Mouse (Mus musculus) retina, postnatal 7 days (tissue): ENCODE results near the gene Ppp5c.

Source experiments
- DNase-seq: peaks from one replicate; pipeline ENCODE4 v3.0.0-alpha.2; 2012; ENCODE audit warnings: low read depth, low spot score

The Ppp5c gene

DNA sequence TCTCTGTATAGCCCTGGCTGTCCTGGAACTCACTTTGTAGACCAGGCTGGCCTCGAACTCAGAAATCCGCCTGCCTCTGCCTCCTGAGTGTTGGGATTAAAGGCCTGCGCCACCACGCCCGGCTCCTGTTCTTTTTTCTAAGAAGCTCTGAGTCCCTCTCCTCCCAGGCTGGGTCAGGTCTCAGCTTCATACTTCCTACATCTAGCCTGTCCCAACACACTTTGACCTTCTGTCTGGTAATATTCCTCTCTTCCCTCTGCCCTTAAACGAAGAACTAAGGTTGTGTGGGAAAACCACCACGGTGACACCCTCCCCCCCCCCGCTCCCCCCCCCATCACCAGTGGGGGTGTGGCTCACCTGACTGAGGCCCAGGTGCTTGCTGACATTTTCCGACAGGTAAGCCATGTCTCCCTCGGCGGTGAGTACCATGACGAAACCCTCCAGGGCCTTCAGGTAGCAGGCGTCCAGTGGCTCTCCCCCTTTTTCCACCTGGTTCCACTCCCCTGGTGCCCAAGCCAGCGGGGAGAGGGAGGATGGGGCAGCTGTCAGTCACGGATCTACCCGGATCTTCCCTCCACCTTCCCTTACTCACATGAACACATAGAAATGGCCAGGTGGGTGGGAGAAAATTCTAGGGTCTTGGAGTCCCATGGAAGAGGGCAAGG lies 26.7 kb upstream of the Ppp5c start:
- DNase-seq: no peak

GRCm38 (mm10) chr7:17050933-17051594 lies 23.3 kb upstream of the Ppp5c start:
- DNase-seq: peak; percentile 67

- no peak for DNase-seq
Observed at GRCm38 (mm10) chr7:17050491-17050890, 22.8 kb upstream of the Ppp5c start.

- no peak for DNase-seq
Observed at GRCm38 (mm10) chr7:17048431-17049190, 20.9 kb upstream of the Ppp5c start.

GRCm38 (mm10) chr7:17047041-17047682 lies 19.4 kb upstream of the Ppp5c start:
- no peak for DNase-seq

- no peak for DNase-seq
Observed at GRCm38 (mm10) chr7:17045743-17046142, 18.0 kb upstream of the Ppp5c start.

DNA sequence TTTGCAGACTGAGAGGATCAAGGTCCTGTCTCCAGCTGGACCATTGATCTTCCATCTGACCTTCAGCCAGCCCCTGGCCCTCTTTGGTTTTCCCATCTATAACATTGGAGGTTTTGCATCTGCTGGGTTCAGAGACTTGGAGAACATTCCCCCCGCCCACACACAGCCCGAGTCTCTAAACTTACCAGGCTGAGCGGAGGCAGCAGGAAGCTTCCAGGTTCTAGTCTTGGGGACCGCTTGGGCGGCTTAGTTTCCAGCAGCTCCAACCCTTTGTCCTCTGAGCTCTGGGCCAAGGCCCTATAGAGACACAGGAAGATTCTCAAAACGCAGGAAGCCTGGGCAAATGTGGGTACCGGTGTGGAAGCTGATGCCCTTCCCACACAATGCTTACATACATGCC lies 11.6 kb upstream of the Ppp5c start:
- DNase-seq: no peak

DNA sequence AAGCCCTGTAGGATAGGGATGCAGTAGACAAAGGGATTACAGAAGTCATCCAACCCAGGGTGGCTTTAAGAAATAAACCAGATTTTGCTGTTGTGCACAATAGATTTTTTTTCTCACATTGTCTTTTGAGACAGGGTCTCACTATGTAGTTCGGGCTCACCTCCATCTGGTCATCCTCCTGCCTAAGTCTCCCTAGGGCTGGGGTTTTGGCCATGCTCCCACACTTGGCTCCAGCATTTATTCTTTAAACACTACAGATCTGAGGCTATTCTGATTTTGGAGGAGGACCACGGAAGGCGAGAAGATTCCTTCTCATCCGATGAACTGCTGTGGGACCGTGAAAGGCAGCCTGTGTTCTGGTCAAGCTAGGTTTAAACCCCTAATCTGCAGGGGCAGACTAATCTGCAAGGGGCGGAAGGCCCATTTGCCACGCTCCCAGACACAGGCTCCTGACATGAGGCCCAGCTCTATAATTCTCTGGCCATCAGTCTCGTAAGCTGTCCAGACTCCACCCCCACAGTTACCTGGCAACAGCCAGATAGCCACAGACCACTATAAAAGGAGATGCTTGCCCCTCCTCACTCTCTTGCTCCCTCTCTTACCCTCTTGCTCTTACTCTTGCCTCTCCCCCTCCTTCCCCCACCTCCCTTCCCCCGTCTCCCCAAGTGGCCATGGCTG lies 10.4 kb upstream of the Ppp5c start:
- DNase-seq: peak; percentile 65

DNA sequence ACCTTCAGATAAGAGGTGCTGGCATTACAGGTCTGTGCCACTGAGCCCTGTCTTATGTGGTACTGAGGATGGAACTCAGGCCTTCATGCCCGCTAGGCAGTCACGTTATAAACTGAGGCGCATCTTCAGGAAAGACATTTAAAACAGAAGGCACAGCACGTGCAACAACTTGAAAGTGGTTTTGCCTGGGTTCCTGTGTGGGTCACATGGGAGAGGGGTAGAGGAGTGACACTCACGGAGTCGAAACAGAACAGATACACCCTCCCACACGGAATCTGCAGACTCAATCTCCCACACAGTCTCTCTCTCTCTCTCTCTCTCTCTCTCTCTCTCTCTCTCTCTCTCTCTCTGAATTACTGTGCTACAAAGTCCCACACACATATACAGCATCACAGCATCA lies 2.5 kb upstream of the Ppp5c start:
- DNase-seq: no peak

DNA sequence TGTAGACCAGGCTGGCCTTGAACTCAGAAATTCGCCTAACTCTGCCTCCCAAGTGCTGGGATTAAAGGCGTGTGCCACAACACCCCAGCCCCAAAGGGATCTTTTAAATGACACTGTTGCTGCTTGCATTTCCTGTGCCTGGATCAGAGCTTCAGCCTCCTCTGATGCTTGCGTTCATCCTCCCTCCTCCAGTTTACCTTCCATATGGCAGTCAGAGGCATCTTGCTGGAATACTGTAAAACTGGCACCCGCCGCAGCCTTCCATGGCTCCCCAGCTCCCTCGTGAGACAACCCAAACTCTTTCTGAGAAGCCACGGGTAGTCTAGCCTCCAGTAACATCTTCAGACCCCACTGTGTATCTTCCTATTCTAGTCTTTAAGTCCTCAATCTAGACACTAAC lies 1.2 kb upstream of the Ppp5c start:
- no peak for DNase-seq

DNA sequence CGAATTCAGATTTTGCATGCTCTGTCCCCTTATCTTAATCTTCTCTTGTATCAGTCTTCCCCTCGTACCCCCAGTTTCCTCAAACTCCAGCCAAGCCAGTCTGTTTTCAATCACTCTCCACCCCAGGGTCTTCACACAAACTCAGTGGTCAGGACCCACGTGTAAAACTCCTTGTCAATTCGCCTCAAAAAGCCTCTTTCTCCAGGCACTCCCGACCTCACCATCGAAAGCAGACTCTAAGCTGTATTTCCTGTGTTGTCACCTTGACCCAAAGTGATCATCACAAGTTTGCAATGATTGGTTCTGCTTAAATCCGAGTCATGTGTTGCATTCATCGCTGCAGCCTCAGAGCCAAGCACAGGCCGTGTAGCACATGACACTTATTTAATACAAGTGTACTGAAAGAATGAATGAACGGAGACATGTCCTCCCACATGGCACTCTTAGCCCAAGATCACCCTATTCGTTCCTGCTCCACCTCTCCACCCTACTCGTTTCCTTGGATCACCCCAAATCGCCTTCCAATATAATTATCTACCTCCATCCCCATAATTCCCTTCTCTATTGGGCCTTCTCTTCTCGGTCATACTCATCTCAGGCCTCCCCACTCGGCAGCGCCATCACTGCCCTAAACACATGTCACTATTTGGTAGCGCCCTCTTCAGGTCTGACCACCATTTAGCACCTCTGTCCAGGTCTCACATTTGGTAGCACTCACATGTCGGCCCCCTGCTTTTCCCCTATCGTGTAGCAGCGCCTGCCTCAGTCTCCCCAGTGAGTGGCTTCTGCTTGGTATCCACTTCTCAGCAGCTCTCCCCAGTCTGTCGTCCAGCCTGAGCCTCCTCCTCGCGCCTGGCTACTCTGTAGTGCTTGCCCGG lies 775 bp downstream of the Ppp5c start:
- peak; percentile 34 for DNase-seq

DNA sequence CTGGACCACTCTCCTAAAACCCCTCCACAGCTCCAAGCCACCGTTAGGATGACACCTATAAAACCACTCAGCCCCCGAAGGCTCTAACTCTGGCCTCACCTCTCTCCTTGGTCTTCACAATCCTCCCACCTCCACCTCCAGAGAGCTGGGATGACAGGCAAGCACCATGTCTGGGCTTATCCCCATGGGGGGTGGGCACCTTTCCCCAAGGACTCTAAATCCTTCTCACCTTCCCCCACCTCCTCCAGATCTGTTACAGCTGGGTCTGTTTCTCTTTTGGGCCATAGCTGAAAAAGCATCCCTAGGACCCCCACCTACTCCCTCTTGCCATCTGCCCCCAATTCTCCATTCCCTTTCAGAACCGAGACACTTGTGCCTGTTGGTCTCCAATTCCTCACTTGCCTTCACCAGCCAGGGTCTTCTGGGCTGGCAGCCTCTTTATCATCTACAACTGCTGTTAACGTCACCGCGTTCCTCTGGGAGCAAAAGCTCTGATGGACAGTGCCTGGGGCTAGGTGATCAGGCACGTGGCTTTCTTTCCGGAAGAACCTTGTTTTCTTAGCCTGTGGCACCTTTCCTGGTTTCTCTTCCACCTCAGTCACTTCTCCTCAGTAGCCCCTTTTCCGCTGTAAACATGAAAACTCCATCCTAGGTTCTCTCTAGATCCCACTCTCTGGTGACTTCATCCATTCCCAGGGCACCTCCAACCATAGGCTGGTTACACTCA lies 1.7 kb downstream of the Ppp5c start:
- no peak for DNase-seq

DNA sequence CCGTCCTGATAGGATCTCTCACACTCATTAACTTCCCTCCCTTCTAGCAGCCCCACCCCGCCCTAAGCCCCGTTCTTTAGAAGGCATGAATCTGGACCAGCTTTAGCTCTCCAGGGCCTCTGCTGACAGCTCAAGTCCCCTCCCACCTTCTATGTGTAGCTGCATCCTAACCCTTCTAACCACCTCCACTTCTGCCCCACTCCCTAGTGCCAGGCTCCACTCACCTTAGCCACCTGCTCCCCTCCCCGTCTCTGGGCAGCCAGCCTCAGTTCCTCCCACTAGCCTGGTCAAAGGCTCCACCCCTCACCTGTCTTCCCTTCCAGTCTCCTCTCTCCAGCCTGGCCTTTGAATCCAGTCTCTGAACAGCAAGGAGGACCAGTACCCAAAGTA lies 2.2 kb downstream of the Ppp5c start:
- DNase-seq: no peak

DNA sequence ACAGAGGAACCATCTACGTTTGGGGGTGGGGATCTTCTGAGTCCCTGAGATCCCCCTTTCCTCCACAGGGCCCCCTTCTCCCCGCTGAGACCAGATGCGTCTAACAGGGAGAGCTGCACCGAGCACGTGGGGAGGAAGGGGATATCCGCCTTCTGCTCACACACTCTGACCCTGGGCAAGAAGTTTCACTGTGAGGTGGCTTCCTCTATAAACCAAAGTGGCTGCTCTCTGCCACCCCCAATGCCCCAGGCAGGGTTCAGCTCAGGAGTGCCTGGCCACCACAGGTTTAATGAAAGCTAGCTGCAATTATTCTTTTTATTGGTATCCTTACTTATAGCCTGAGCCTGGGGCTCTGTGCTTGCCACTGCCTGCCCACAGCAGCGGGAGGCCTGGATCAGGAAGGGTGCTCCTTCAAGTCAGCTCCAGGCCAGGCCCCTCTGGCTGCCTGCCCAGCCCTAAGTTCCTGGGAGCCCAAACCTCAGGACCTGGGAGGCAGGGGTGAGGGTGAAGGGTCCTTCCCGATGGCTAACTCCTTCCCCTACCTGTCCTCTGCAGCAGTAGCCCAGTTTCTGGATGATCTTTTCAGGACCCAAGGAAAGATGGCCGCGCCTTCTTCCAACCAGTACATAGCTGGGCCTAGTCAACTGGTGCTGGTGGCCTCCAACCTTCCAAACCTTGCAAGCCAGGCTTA lies 2.8 kb downstream of the Ppp5c start:
- no peak for DNase-seq

- no peak for DNase-seq
Observed at GRCm38 (mm10) chr7:17024141-17024540, 3.6 kb downstream of the Ppp5c start.

GRCm38 (mm10) chr7:17023701-17024100 lies 4.0 kb downstream of the Ppp5c start:
- DNase-seq: no peak

DNA sequence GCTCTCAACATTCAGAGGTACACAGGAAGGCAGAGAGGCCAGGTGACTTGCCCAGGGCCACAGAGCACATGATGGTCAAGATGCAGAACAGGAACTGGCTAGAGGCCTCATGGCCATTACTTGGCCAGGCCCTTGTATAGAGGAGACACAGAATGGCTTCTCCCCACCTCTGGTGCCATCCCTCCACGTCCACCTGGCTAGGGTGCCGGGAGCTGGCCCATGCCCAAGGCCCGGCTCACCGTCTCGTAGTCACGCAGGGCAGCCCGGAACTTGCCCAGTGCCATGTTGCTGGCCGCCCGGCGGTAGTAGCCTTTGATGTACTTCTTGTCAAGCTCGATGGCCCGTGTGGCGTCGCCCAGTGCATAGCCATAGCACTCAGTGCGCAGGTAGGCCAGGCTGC lies 5.5 kb downstream of the Ppp5c start:
- DNase-seq: no peak

- no peak for DNase-seq
Observed at GRCm38 (mm10) chr7:17019426-17020166, 8.1 kb downstream of the Ppp5c start.

- DNase-seq: no peak
Observed at GRCm38 (mm10) chr7:17017921-17018320, 9.8 kb downstream of the Ppp5c start.
